Mouse (Mus musculus): ENCODE data around the gene Aldh1a1. TPM values are rescaled to one million over a fixed set of nuclear protein-coding genes. Genes with fewer than 3 reads are reported as not detected.
"Not testable (repeated sequence)": the region's sequence is repeated elsewhere in the genome, so short reads cannot be mapped to it uniquely, and the experiment has no call there.

Aldh1a1 gene
- polyA plus RNA-seq, 1 experiment from 2014 or later: 1.3 TPM

GRCm38 (mm10) chr19:20508609-20509008 lies 16.1 kb downstream of the Aldh1a1 start:
- H3K27me3 ChIP-seq (ENCODE audit: control insufficient read depth, insufficient read depth, low read depth, low read length): no peaks in the 10 kb centered on the region
- no peak overlapping the region for H3K4me3 ChIP-seq (ENCODE audit: low read depth, low read length)
- H3K4me1 ChIP-seq (ENCODE audit: control insufficient read depth, low read depth, low read length): no peaks in the 10 kb centered on the region
- ATAC-seq (ENCODE audit: low read depth): no peak
- WGBS (ENCODE audit: insufficient replicate concordance): 43% methylated on average over 4 of the region's 4 CpGs
- no peak overlapping the region for H3K27ac ChIP-seq (ENCODE audit: low read length)
- H3K36me3 ChIP-seq (ENCODE audit: control insufficient read depth, insufficient read depth): no peaks in the 10 kb centered on the region
- no peaks in the 10 kb centered on the region for H3K9me3 ChIP-seq (replicated peaks; ENCODE audit: control insufficient read depth, low read length)
- H3K4me2 ChIP-seq (ENCODE audit: low read depth, low read length): no peak overlapping the region
- H3K9ac ChIP-seq (ENCODE audit: low read depth, low read length): no peak overlapping the region

GRCm38 (mm10) chr19:20511971-20512370 lies 19.5 kb downstream of the Aldh1a1 start:
- no peak for ATAC-seq (ENCODE audit: low read depth)
- Histone ChIP-seq H3K4me2 (ENCODE audit: low read depth, low read length) (no peak overlapping the region), H3K27ac (ENCODE audit: low read length) (no peak overlapping the region), H3K9ac (ENCODE audit: low read depth, low read length) (no peak overlapping the region), H3K9me3 (replicated peaks; ENCODE audit: control insufficient read depth, low read length) (no peaks in the 10 kb centered on the region), H3K27me3 (ENCODE audit: control insufficient read depth, insufficient read depth, low read depth, low read length) (no peaks in the 10 kb centered on the region), H3K36me3 (ENCODE audit: control insufficient read depth, insufficient read depth) (no peaks in the 10 kb centered on the region), H3K4me1 (ENCODE audit: control insufficient read depth, low read depth, low read length) (no peaks in the 10 kb centered on the region), H3K4me3 (ENCODE audit: low read depth, low read length) (no peak overlapping the region)
- WGBS (ENCODE audit: insufficient replicate concordance): 57% methylated on average over 2 of the region's 2 CpGs

DNA sequence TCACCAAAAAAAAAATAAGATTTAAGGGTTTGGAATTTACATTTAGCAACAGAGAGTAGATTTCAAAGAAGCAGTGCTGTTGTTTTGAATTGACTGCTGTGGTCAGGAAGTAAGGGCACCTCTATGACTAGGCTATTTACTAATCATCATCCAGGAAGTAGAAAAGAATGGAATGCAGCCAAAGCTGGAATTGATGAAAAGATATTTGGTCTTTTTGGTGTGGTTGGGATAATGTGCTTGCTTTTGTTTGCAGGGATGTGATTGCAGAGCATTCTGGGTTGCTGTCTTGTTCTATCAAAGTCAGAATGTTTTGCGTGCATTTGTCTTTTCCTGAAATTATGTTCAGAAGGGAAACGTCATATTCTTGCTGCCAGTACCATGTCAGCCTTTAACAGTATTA lies 20.7 kb downstream of the Aldh1a1 start:
- Histone ChIP-seq H3K9ac (ENCODE audit: low read depth, low read length) (no peak overlapping the region), H3K27ac (ENCODE audit: low read length) (no peak overlapping the region), H3K36me3 (ENCODE audit: control insufficient read depth, insufficient read depth) (no peaks in the 10 kb centered on the region), H3K4me2 (ENCODE audit: low read depth, low read length) (no peak overlapping the region), H3K4me3 (ENCODE audit: low read depth, low read length) (no peak overlapping the region), H3K4me1 (ENCODE audit: control insufficient read depth, low read depth, low read length) (no peaks in the 10 kb centered on the region), H3K27me3 (ENCODE audit: control insufficient read depth, insufficient read depth, low read depth, low read length) (no peaks in the 10 kb centered on the region), H3K9me3 (replicated peaks; ENCODE audit: control insufficient read depth, low read length) (no peaks in the 10 kb centered on the region)
- no peak for ATAC-seq (ENCODE audit: low read depth)
- 63% methylated on average over 2 of the region's 2 CpGs for WGBS (ENCODE audit: insufficient replicate concordance)

DNA sequence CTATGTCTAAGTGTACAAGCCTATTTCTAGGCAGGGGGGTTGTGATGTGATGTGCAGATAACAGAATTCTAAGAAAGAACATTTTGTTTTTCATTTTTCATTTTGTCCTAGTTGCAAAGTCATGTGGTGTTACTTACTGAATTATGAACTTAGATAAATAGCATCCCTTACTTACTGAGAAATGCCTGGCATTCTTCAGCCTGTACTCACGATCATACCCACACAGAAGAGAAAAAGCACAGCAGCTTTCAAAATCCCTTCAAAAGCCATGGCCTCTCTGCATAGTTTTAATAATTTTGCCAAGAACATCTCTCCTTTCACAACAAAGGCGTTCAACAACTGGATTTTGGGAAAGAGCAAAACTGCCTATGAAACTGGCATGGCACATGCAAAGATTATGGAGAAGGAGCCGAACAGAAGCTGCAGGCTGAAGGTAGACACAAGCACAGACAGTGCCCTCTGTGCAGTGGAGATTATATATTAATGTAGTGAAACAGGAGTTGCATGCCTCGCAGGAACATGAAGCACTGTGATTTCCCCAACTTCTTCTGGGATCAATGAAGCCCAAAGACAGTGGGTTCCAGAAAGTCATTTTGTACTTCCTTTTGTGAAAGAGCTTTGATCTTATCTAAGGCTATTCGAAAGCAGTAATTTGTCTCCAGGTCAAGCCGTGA lies 21.3 kb downstream of the Aldh1a1 start:
- no peaks in the 10 kb centered on the region for H3K36me3 ChIP-seq (ENCODE audit: control insufficient read depth, insufficient read depth)
- no peaks in the 10 kb centered on the region for H3K27me3 ChIP-seq (ENCODE audit: control insufficient read depth, insufficient read depth, low read depth, low read length)
- no peak for ATAC-seq (ENCODE audit: low read depth)
- H3K9ac ChIP-seq (ENCODE audit: low read depth, low read length): no peak overlapping the region
- no peaks in the 10 kb centered on the region for H3K9me3 ChIP-seq (replicated peaks; ENCODE audit: control insufficient read depth, low read length)
- H3K27ac ChIP-seq (ENCODE audit: low read length): no peak overlapping the region
- 49% methylated on average over 6 of the region's 6 CpGs for WGBS (ENCODE audit: insufficient replicate concordance)
- H3K4me1 ChIP-seq (ENCODE audit: control insufficient read depth, low read depth, low read length): no peaks in the 10 kb centered on the region
- H3K4me3 ChIP-seq (ENCODE audit: low read depth, low read length): no peak overlapping the region
- no peak overlapping the region for H3K4me2 ChIP-seq (ENCODE audit: low read depth, low read length)

DNA sequence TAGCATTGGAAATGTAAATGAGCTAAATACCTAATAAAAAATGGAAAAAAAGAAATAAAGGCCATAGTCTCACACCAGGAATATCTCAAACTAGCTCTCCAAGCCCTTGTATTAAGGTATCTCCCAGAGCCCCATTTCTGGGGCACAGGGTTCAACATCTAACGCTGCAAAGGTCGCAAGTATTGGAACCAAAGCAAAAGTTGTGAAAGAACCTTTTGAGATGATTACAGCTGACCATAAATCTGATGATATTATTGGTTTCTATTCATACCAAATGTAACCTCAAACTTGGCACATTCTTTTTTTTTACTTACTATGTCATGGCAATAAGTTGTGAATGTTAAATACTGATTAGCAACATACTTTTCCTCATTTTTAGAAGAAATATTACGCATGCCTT lies 24.0 kb downstream of the Aldh1a1 start:
- Histone ChIP-seq H3K4me3 (ENCODE audit: low read depth, low read length) (no peak overlapping the region), H3K4me1 (ENCODE audit: control insufficient read depth, low read depth, low read length) (no peaks in the 10 kb centered on the region), H3K4me2 (ENCODE audit: low read depth, low read length) (no peak overlapping the region), H3K27me3 (ENCODE audit: control insufficient read depth, insufficient read depth, low read depth, low read length) (no peaks in the 10 kb centered on the region), H3K9ac (ENCODE audit: low read depth, low read length) (no peak overlapping the region), H3K36me3 (ENCODE audit: control insufficient read depth, insufficient read depth) (no peaks in the 10 kb centered on the region), H3K27ac (ENCODE audit: low read length) (no peak overlapping the region), H3K9me3 (replicated peaks; ENCODE audit: control insufficient read depth, low read length) (no peaks in the 10 kb centered on the region)
- ATAC-seq (ENCODE audit: low read depth): no peak
- WGBS (ENCODE audit: insufficient replicate concordance): 70% methylated on average over 3 of the region's 3 CpGs

DNA sequence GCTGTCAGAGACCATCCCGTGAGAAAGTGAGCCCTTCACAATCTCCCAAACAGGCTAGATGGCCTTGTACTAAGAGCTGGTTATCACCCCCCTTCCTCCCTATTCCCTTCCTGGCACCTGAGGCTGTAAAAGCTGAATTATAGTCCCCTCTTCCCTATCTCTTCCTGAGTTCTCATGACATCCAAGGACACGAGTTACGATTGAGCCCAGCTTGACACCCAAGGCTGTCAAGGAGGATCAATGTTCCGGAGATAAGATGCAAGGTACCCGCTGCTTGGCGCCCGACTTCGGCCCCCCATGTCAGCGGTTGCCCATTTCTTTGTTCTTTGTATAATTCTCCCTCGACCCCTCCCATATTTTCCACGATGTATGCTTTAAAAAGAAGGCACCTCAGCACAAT lies 36.6 kb downstream of the Aldh1a1 start:
- not testable (repeated sequence) for H3K4me3 ChIP-seq (ENCODE audit: low read depth, low read length); H3K9ac ChIP-seq (ENCODE audit: low read depth, low read length); ATAC-seq (ENCODE audit: low read depth); H3K36me3 ChIP-seq (ENCODE audit: control insufficient read depth, insufficient read depth); H3K4me2 ChIP-seq (ENCODE audit: low read depth, low read length); H3K27me3 ChIP-seq (ENCODE audit: control insufficient read depth, insufficient read depth, low read depth, low read length); H3K9me3 ChIP-seq (replicated peaks; ENCODE audit: control insufficient read depth, low read length); H3K27ac ChIP-seq (ENCODE audit: low read length); H3K4me1 ChIP-seq (ENCODE audit: control insufficient read depth, low read depth, low read length)
- WGBS (ENCODE audit: insufficient replicate concordance): 59% methylated on average over 11 of the region's 11 CpGs

GRCm38 (mm10) chr19:20529921-20530696 lies 37.6 kb downstream of the Aldh1a1 start:
- H3K4me3 ChIP-seq (ENCODE audit: low read depth, low read length): no peak overlapping the region
- 77% methylated on average over 1 of the region's 1 CpGs for WGBS (ENCODE audit: insufficient replicate concordance)
- no peak overlapping the region for H3K27ac ChIP-seq (ENCODE audit: low read length)
- no peaks in the 10 kb centered on the region for H3K27me3 ChIP-seq (ENCODE audit: control insufficient read depth, insufficient read depth, low read depth, low read length)
- no peaks in the 10 kb centered on the region for H3K4me1 ChIP-seq (ENCODE audit: control insufficient read depth, low read depth, low read length)
- no peak for ATAC-seq (ENCODE audit: low read depth)
- H3K4me2 ChIP-seq (ENCODE audit: low read depth, low read length): no peak overlapping the region
- H3K9me3 ChIP-seq (replicated peaks; ENCODE audit: control insufficient read depth, low read length): no peaks in the 10 kb centered on the region
- no peak overlapping the region for H3K9ac ChIP-seq (ENCODE audit: low read depth, low read length)
- H3K36me3 ChIP-seq (ENCODE audit: control insufficient read depth, insufficient read depth): no peaks in the 10 kb centered on the region

- no peak for ATAC-seq (ENCODE audit: low read depth)
- 43% methylated on average over 7 of the region's 7 CpGs for WGBS (ENCODE audit: insufficient replicate concordance)
- no peak overlapping the region for H3K4me3 ChIP-seq (ENCODE audit: low read depth, low read length)
- no peak overlapping the region for H3K9ac ChIP-seq (ENCODE audit: low read depth, low read length)
- no peaks in the 10 kb centered on the region for H3K9me3 ChIP-seq (replicated peaks; ENCODE audit: control insufficient read depth, low read length)
- H3K36me3 ChIP-seq (ENCODE audit: control insufficient read depth, insufficient read depth): no peaks in the 10 kb centered on the region
- H3K4me2 ChIP-seq (ENCODE audit: low read depth, low read length): no peak overlapping the region
- H3K4me1 ChIP-seq (ENCODE audit: control insufficient read depth, low read depth, low read length): no peaks in the 10 kb centered on the region
- H3K27me3 ChIP-seq (ENCODE audit: control insufficient read depth, insufficient read depth, low read depth, low read length): no peaks in the 10 kb centered on the region
- H3K27ac ChIP-seq (ENCODE audit: low read length): no peak overlapping the region
Measured at GRCm38 (mm10) chr19:20536538-20536937, 44.0 kb downstream of the Aldh1a1 start.

GRCm38 (mm10) chr19:20541044-20541443 lies 48.5 kb downstream of the Aldh1a1 start:
- Histone ChIP-seq H3K4me2 (ENCODE audit: low read depth, low read length) (no peak overlapping the region), H3K4me1 (ENCODE audit: control insufficient read depth, low read depth, low read length) (no peaks in the 10 kb centered on the region), H3K27me3 (ENCODE audit: control insufficient read depth, insufficient read depth, low read depth, low read length) (no peaks in the 10 kb centered on the region), H3K4me3 (ENCODE audit: low read depth, low read length) (no peak overlapping the region), H3K9me3 (replicated peaks; ENCODE audit: control insufficient read depth, low read length) (no peaks in the 10 kb centered on the region), H3K9ac (ENCODE audit: low read depth, low read length) (no peak overlapping the region), H3K27ac (ENCODE audit: low read length) (no peak overlapping the region), H3K36me3 (ENCODE audit: control insufficient read depth, insufficient read depth) (no peaks in the 10 kb centered on the region)
- ATAC-seq (ENCODE audit: low read depth): no peak
- 41% methylated on average over 4 of the region's 4 CpGs for WGBS (ENCODE audit: insufficient replicate concordance)
